Mouse (Mus musculus): ENCODE results near the gene Spats2l. TPM values are rescaled to one million over a fixed set of nuclear protein-coding genes. Genes with fewer than 3 reads are reported as not detected.

Spats2l gene
- polyA plus RNA-seq, 1 experiment from 2014 or later, result 69.5 TPM

DNA sequence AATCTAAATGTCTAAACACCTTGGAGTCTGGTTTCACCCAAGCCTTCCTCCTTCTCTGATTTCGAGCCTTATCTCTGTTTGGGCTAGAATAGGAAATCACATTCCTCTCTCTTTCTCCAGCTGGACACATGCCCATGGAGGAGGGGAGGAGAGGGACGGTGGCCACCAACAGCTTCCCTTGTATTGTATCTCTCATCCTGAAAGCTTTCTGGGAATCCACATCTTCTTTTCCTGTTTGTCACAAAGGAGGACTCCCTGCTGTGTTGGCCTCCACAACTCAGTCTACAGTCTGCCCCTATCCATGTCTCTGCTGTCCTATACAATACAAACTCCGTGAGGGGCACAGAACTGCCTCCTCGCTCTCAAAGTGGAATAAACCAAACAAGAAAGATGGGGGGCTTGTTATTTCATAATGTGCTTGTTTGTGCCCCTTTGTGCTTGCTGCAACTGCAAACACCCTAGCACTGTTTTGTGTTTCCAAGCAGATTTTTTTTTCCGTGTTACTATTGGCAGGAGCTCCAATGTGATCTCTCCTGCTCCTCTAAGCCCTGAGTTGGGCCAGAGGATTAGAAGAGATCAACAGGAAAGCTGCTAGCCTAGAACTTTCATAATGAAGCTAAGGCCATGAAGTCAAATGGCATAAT, 116.4 kb downstream of the Spats2l start:
- DNase-seq (ENCODE audit: low spot score), result peak; percentile 63

DNA sequence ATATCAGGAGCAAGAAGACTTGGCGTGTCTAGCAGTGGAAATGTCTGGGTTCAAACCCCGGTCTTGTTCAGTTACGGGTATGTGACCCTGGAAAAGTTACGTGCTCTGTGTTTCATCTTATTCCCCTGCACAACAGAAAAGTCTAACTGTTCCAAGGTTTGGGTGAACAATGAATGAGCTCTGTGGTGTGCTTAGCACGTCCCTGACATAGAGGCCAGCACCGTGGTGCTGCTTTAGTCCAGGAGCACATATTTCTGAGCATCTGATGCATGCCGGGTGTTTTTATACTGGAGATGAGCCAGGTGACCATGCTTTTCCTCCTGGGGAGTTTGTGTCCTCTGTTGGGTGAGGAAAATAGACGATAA, 116.9 kb downstream of the Spats2l start:
- Histone ChIP-seq H3K9me3 (replicated peaks; ENCODE audit: low read length) (no peaks in the 10 kb centered on the region), H3K4me2 (ENCODE audit: low read length) (no peak overlapping the region), H3K27ac (peak overlapping the region; percentile 69), H3K4me3 (replicated peaks; ENCODE audit: low read depth, low read length) (no peak overlapping the region), H3K4me1 (replicated peaks; ENCODE audit: insufficient read depth, low read length) (peaks cover 14% of the 10 kb centered on the region; the same call in 1 of the 2 replicates), H3K9ac (ENCODE audit: low read depth, low read length) (no peak overlapping the region), H3K36me3 (ENCODE audit: insufficient read depth, low read length) (no peaks in the 10 kb centered on the region), H3K27me3 (ENCODE audit: insufficient read depth, low read length) (no peaks in the 10 kb centered on the region)
- DNase-seq (ENCODE audit: low spot score), result no peak
- 61% methylated on average over 8 of the region's 8 CpGs for WGBS
- no peak for TF ChIP-seq CTCF (IDR thresholded peaks at IDR 0.05; ENCODE audit: low read depth)
- no peak for ATAC-seq (replicated peaks; ENCODE audit: low FRiP score, low read depth)

More for the DNA sequence above, 116.4 kb downstream of the Spats2l start:
- Histone ChIP-seq H3K27me3 (ENCODE audit: insufficient read depth, low read length) (no peaks in the 10 kb centered on the region), H3K9me3 (replicated peaks; ENCODE audit: low read length) (no peaks in the 10 kb centered on the region), H3K4me3 (replicated peaks; ENCODE audit: low read depth, low read length) (no peak overlapping the region), H3K4me2 (ENCODE audit: low read length) (0 out of 2 replicates have a peak overlapping the region, but pooled peaks have one; percentile 3), H3K4me1 (replicated peaks; ENCODE audit: insufficient read depth, low read length) (peaks cover 14% of the 10 kb centered on the region; the same call in 1 of the 2 replicates), H3K27ac (peak overlapping the region; percentile 69), H3K9ac (ENCODE audit: low read depth, low read length) (no peak overlapping the region), H3K36me3 (ENCODE audit: insufficient read depth, low read length) (no peaks in the 10 kb centered on the region)
- TF ChIP-seq CTCF (IDR thresholded peaks at IDR 0.05; ENCODE audit: low read depth), result no peak
- WGBS, result 43% methylated on average over 5 of the region's 5 CpGs
- no peak for ATAC-seq (replicated peaks; ENCODE audit: low FRiP score, low read depth)

DNA sequence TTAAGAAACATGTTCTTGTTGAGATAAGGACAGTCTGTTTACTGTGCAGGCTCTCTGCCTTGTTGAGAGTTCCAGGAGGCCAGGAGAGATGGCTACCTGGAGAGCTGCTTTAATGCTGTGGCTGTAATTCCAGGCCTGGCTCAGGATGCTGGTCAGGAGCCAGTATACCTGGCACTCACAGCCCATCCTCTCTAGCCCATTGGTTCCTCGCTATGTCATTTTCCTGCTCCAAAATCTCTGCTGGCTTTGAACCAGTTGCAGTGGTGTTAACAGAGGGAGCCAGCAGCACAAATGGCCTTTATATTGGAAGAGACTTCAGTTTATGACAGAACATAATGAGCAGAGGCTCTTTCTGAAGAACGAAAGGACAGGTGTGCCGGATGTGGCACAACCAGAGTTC, 127.5 kb downstream of the Spats2l start:
- Histone ChIP-seq H3K36me3 (ENCODE audit: insufficient read depth, low read length) (peaks cover 11% of the 10 kb centered on the region; the same call in 1 of the 2 replicates), H3K4me2 (ENCODE audit: low read length) (no peak overlapping the region), H3K4me3 (replicated peaks; ENCODE audit: low read depth, low read length) (no peak overlapping the region), H3K9me3 (replicated peaks; ENCODE audit: low read length) (no peaks in the 10 kb centered on the region), H3K9ac (ENCODE audit: low read depth, low read length) (no peak overlapping the region), H3K27me3 (ENCODE audit: insufficient read depth, low read length) (no peaks in the 10 kb centered on the region), H3K27ac (no peak overlapping the region), H3K4me1 (replicated peaks; ENCODE audit: insufficient read depth, low read length) (no peaks in the 10 kb centered on the region)
- ATAC-seq (replicated peaks; ENCODE audit: low FRiP score, low read depth), result no peak
- no peak for DNase-seq (ENCODE audit: low spot score)
- WGBS, result 73% methylated on average over 3 of the region's 3 CpGs
- no peak for TF ChIP-seq CTCF (IDR thresholded peaks at IDR 0.05; ENCODE audit: low read depth)

- Histone ChIP-seq H3K27me3 (ENCODE audit: insufficient read depth, low read length) (no peaks in the 10 kb centered on the region), H3K27ac (no peak overlapping the region), H3K9ac (ENCODE audit: low read depth, low read length) (no peak overlapping the region), H3K9me3 (replicated peaks; ENCODE audit: low read length) (no peaks in the 10 kb centered on the region), H3K4me3 (replicated peaks; ENCODE audit: low read depth, low read length) (no peak overlapping the region), H3K36me3 (ENCODE audit: insufficient read depth, low read length) (peaks cover 12% of the 10 kb centered on the region; the same call in 1 of the 2 replicates), H3K4me1 (replicated peaks; ENCODE audit: insufficient read depth, low read length) (no peaks in the 10 kb centered on the region), H3K4me2 (ENCODE audit: low read length) (no peak overlapping the region)
- TF ChIP-seq CTCF (IDR thresholded peaks at IDR 0.05; ENCODE audit: low read depth), result no peak
- no peak for ATAC-seq (replicated peaks; ENCODE audit: low FRiP score, low read depth)
- 83% methylated on average over 7 of the region's 7 CpGs for whole genome bisulfite sequencing
- DNase-seq (ENCODE audit: low spot score), result no peak
Measured at GRCm38 (mm10) chr1:57903793-57904192, 129.8 kb downstream of the Spats2l start.

- H3K4me2 ChIP-seq (ENCODE audit: low read length), result no peak overlapping the region
- H3K27me3 ChIP-seq (ENCODE audit: insufficient read depth, low read length), result no peaks in the 10 kb centered on the region
- no peak overlapping the region for H3K27ac ChIP-seq
- no peaks in the 10 kb centered on the region for H3K9me3 ChIP-seq (replicated peaks; ENCODE audit: low read length)
- no peak overlapping the region for H3K9ac ChIP-seq (ENCODE audit: low read depth, low read length)
- 46% methylated on average over 3 of the region's 3 CpGs for WGBS
- H3K4me1 ChIP-seq (replicated peaks; ENCODE audit: insufficient read depth, low read length), result no peaks in the 10 kb centered on the region
- no peak; the same call in 1 of the 2 replicates for ATAC-seq (replicated peaks; ENCODE audit: low FRiP score, low read depth)
- DNase-seq (ENCODE audit: low spot score), result peak; percentile 90
- no peak overlapping the region for H3K4me3 ChIP-seq (replicated peaks; ENCODE audit: low read depth, low read length)
- TF ChIP-seq CTCF (IDR thresholded peaks at IDR 0.05; ENCODE audit: low read depth), result no peak
- H3K36me3 ChIP-seq (ENCODE audit: insufficient read depth, low read length), result peaks cover 11% of the 10 kb centered on the region; the same call in 1 of the 2 replicates
Measured at GRCm38 (mm10) chr1:57905912-57906311, 131.9 kb downstream of the Spats2l start.

GRCm38 (mm10) chr1:57906312-57906711, 132.3 kb downstream of the Spats2l start:
- no peak; the same call in 1 of the 2 replicates for ATAC-seq (replicated peaks; ENCODE audit: low FRiP score, low read depth)
- TF ChIP-seq CTCF (IDR thresholded peaks at IDR 0.05; ENCODE audit: low read depth), result no peak
- Histone ChIP-seq H3K4me3 (replicated peaks; ENCODE audit: low read depth, low read length) (no peak overlapping the region), H3K4me1 (replicated peaks; ENCODE audit: insufficient read depth, low read length) (no peaks in the 10 kb centered on the region), H3K27me3 (ENCODE audit: insufficient read depth, low read length) (no peaks in the 10 kb centered on the region), H3K4me2 (ENCODE audit: low read length) (no peak overlapping the region), H3K36me3 (ENCODE audit: insufficient read depth, low read length) (peaks cover 11% of the 10 kb centered on the region; the same call in 1 of the 2 replicates), H3K9me3 (replicated peaks; ENCODE audit: low read length) (no peaks in the 10 kb centered on the region), H3K27ac (0 out of 2 replicates have a peak overlapping the region, but pooled peaks have one; percentile 21), H3K9ac (ENCODE audit: low read depth, low read length) (no peak overlapping the region)
- DNase-seq (ENCODE audit: low spot score), result peak; percentile 52
